Mouse (Mus musculus): ENCODE measurements around the gene Mast2. TPM values are rescaled to one million over a fixed set of nuclear protein-coding genes. Genes with fewer than 3 reads are reported as not detected.

Mast2 gene
- polyA plus RNA-seq, 1 experiment: 224 TPM

- peaks cover 20% of the 10 kb centered on the region; the same call in 1 of the 2 replicates for H3K4me1 ChIP-seq (ENCODE audit: control insufficient read depth, insufficient read depth, insufficient read length, low read length)
- peaks cover 2% of the 10 kb centered on the region; the same call in 1 of the 2 replicates for H3K36me3 ChIP-seq (ENCODE audit: control insufficient read depth, insufficient read depth, low read length)
- H3K27me3 ChIP-seq (ENCODE audit: control insufficient read depth, insufficient read depth, low read length): no peaks in the 10 kb centered on the region
- H3K27ac ChIP-seq (ENCODE audit: insufficient read depth, low read depth, low read length): peak overlapping the region; percentile 84
- H3K4me3 ChIP-seq (ENCODE audit: low read depth, low read length): no peak overlapping the region
- TF ChIP-seq POLR2A (IDR thresholded peaks at IDR 0.05; ENCODE audit: low read depth, low read length) (no peak), CTCF (IDR thresholded peaks at IDR 0.05; ENCODE audit: extremely low read depth, insufficient read length, insufficient replicate concordance, low read depth, low read length) (no peak)
These were observed 14.0 kb downstream of the Mast2 start for GRCm38 (mm10) chr4:116449951-116450350.

- 38% methylated on average over 8 of the region's 8 CpGs for WGBS
- H3K27me3 ChIP-seq (ENCODE audit: control insufficient read depth, insufficient read depth, low read length): no peaks in the 10 kb centered on the region
- H3K36me3 ChIP-seq (ENCODE audit: control insufficient read depth, insufficient read depth, low read length): peaks cover 2% of the 10 kb centered on the region; the same call in 1 of the 2 replicates
- peaks cover 20% of the 10 kb centered on the region; the same call in 1 of the 2 replicates for H3K4me1 ChIP-seq (ENCODE audit: control insufficient read depth, insufficient read depth, insufficient read length, low read length)
- H3K4me3 ChIP-seq (ENCODE audit: low read depth, low read length): no peak overlapping the region
- H3K27ac ChIP-seq (ENCODE audit: insufficient read depth, low read depth, low read length): 0 out of 2 replicates have a peak overlapping the region, but pooled peaks have one; percentile 33
- TF ChIP-seq CTCF (IDR thresholded peaks at IDR 0.05; ENCODE audit: extremely low read depth, insufficient read length, insufficient replicate concordance, low read depth, low read length): peak; percentile 68; the same call in 1 of the 2 replicates
- no peak for TF ChIP-seq POLR2A (IDR thresholded peaks at IDR 0.05; ENCODE audit: low read depth, low read length)
These were observed 15.3 kb downstream of the Mast2 start for GRCm38 (mm10) chr4:116448673-116449072.

- Histone ChIP-seq H3K36me3 (ENCODE audit: control insufficient read depth, insufficient read depth, low read length) (peaks cover 1% of the 10 kb centered on the region; the same call in 1 of the 2 replicates), H3K4me3 (ENCODE audit: low read depth, low read length) (no peak overlapping the region), H3K27ac (ENCODE audit: insufficient read depth, low read depth, low read length) (no peak overlapping the region), H3K4me1 (ENCODE audit: control insufficient read depth, insufficient read depth, insufficient read length, low read length) (no peaks in the 10 kb centered on the region; the same call in 1 of the 2 replicates), H3K27me3 (ENCODE audit: control insufficient read depth, insufficient read depth, low read length) (no peaks in the 10 kb centered on the region)
- WGBS: 98% methylated on average over 1 of the region's 1 CpGs
- no peak for TF ChIP-seq POLR2A (IDR thresholded peaks at IDR 0.05; ENCODE audit: low read depth, low read length)
- no peak for TF ChIP-seq CTCF (IDR thresholded peaks at IDR 0.05; ENCODE audit: extremely low read depth, insufficient read length, insufficient replicate concordance, low read depth, low read length)
These were observed 24.6 kb downstream of the Mast2 start for GRCm38 (mm10) chr4:116439383-116439782.

- Histone ChIP-seq H3K36me3 (ENCODE audit: control insufficient read depth, insufficient read depth, low read length) (peaks cover 1% of the 10 kb centered on the region), H3K27ac (ENCODE audit: insufficient read depth, low read depth, low read length) (no peak overlapping the region), H3K4me3 (ENCODE audit: low read depth, low read length) (no peak overlapping the region), H3K27me3 (ENCODE audit: control insufficient read depth, insufficient read depth, low read length) (no peaks in the 10 kb centered on the region), H3K4me1 (ENCODE audit: control insufficient read depth, insufficient read depth, insufficient read length, low read length) (no peaks in the 10 kb centered on the region)
- TF ChIP-seq CTCF (IDR thresholded peaks at IDR 0.05; ENCODE audit: extremely low read depth, insufficient read length, insufficient replicate concordance, low read depth, low read length) (no peak), POLR2A (IDR thresholded peaks at IDR 0.05; ENCODE audit: low read depth, low read length) (no peak)
These were observed 25.4 kb downstream of the Mast2 start for GRCm38 (mm10) chr4:116438561-116438960.

DNA sequence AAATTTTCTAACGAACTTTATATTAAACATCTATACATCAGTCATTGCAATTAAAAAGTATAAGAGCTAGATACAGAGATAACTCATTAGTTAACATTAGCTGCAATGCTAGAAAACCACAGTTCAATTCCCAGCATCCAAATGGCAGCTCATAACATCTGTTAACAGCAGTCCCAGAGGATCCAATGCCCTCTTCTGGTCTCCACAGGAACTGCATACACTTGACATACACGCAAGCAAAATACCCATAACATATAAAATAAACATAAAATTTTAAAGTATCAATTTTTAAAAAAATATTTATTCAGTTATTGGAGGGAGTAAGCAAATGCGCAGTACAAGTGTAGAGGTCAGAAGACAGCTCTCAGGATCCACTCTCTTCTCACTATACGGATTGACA lies 28.4 kb downstream of the Mast2 start:
- Histone ChIP-seq H3K4me3 (ENCODE audit: low read depth, low read length) (no peak overlapping the region), H3K27ac (ENCODE audit: insufficient read depth, low read depth, low read length) (no peak overlapping the region), H3K36me3 (ENCODE audit: control insufficient read depth, insufficient read depth, low read length) (peaks cover 6% of the 10 kb centered on the region), H3K4me1 (ENCODE audit: control insufficient read depth, insufficient read depth, insufficient read length, low read length) (no peaks in the 10 kb centered on the region), H3K27me3 (ENCODE audit: control insufficient read depth, insufficient read depth, low read length) (no peaks in the 10 kb centered on the region)
- TF ChIP-seq CTCF (IDR thresholded peaks at IDR 0.05; ENCODE audit: extremely low read depth, insufficient read length, insufficient replicate concordance, low read depth, low read length) (no peak), POLR2A (IDR thresholded peaks at IDR 0.05; ENCODE audit: low read depth, low read length) (no peak)
- 97% methylated on average over 4 of the region's 4 CpGs for WGBS

GRCm38 (mm10) chr4:116422186-116422585 lies 41.8 kb downstream of the Mast2 start:
- no peak for TF ChIP-seq POLR2A (IDR thresholded peaks at IDR 0.05; ENCODE audit: low read depth, low read length)
- TF ChIP-seq CTCF (IDR thresholded peaks at IDR 0.05; ENCODE audit: extremely low read depth, insufficient read length, insufficient replicate concordance, low read depth, low read length): no peak
- WGBS: 39% methylated on average over 1 of the region's 1 CpGs
- H3K36me3 ChIP-seq (ENCODE audit: control insufficient read depth, insufficient read depth, low read length): peaks cover 8% of the 10 kb centered on the region; the same call in 1 of the 2 replicates
- no peak overlapping the region for H3K27ac ChIP-seq (ENCODE audit: insufficient read depth, low read depth, low read length)
- H3K4me3 ChIP-seq (ENCODE audit: low read depth, low read length): no peak overlapping the region
- no peaks in the 10 kb centered on the region for H3K27me3 ChIP-seq (ENCODE audit: control insufficient read depth, insufficient read depth, low read length)
- no peaks in the 10 kb centered on the region for H3K4me1 ChIP-seq (ENCODE audit: control insufficient read depth, insufficient read depth, insufficient read length, low read length)

DNA sequence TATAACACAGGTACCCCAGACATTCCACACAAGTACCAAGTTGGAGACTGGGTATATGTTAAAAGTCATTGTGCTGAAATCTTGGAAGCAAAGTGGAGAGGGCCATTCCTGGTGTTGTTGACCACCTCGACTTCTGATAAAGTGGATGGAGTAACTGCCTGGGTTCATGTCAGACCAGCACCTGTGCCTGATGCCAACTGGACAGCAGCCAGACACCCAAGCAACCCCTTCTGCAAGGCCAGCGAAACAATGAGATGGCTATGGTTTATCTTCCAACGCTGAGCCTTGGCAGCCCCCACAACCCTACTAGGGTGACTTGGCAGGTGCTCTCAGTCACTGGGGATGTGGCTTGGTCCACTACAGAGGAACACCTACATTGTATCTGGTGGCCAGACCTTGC lies 42.8 kb downstream of the Mast2 start:
- TF ChIP-seq CTCF (IDR thresholded peaks at IDR 0.05; ENCODE audit: extremely low read depth, insufficient read length, insufficient replicate concordance, low read depth, low read length) (no peak), POLR2A (IDR thresholded peaks at IDR 0.05; ENCODE audit: low read depth, low read length) (no peak)
- WGBS: 79% methylated on average over 3 of the region's 3 CpGs
- no peak overlapping the region for H3K27ac ChIP-seq (ENCODE audit: insufficient read depth, low read depth, low read length)
- no peak overlapping the region for H3K4me3 ChIP-seq (ENCODE audit: low read depth, low read length)
- H3K4me1 ChIP-seq (ENCODE audit: control insufficient read depth, insufficient read depth, insufficient read length, low read length): no peaks in the 10 kb centered on the region
- peaks cover 8% of the 10 kb centered on the region; the same call in 1 of the 2 replicates for H3K36me3 ChIP-seq (ENCODE audit: control insufficient read depth, insufficient read depth, low read length)
- H3K27me3 ChIP-seq (ENCODE audit: control insufficient read depth, insufficient read depth, low read length): no peaks in the 10 kb centered on the region

All from small intestine, adult 2 months (tissue).